Mouse (Mus musculus) heart, postnatal 14 days (tissue): Measurements from ENCODE around the gene Ap2s1. TPM values are rescaled to one million over a fixed set of nuclear protein-coding genes. Genes with fewer than 3 reads are reported as not detected.
A peak's percentile ranks its signal among the peaks of the same experiment; 100 is the strongest.

Experiments used
- DNase-seq, 2 experiments: peaks; one replicate each; pipeline ENCODE4 v3.0.0; 2021 to 2022
- intact Hi-C: fragments of 180-260 bp; cut with DNase I; formaldehyde crosslinking; loops from one replicate; pipeline ENCODE4 v1.15.1; 2025
- total RNA-seq, 2 experiments: library from RNA; stranded (reverse); gene quantifications; 2 replicates each; pipeline ENCODE4 v1.2.3; 2021

Ap2s1 gene
- total RNA-seq, 2 experiments from 2014 or later, result 89.4 to 102 TPM

DNA sequence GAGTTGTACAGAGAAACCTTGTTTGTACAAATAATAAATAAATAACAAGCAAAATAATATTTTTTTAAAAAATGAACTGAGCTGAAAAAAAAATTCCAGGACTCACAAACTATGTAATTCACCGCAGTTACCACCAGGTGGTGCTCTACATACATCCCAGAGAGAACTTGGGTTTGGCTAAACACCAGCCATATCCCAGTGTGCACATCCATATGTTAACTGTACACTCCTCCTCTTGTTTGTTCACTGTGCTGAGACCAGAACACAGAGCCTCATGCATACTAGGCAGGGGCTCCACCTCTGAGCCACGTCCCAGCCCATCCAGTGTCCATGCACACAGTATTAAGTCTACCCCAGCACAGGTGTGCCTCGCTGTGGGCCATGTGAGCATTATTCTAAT lies 7.9 kb downstream of the Ap2s1 start:
- DNase-seq, result peak; percentile 43 to 71
- intact Hi-C loops, result loop anchor here (2.0 to 5.0 kb wide), 2 partner anchors 36 to 63 kb away; partner anchors contain the start of gene Slc1a5

DNA sequence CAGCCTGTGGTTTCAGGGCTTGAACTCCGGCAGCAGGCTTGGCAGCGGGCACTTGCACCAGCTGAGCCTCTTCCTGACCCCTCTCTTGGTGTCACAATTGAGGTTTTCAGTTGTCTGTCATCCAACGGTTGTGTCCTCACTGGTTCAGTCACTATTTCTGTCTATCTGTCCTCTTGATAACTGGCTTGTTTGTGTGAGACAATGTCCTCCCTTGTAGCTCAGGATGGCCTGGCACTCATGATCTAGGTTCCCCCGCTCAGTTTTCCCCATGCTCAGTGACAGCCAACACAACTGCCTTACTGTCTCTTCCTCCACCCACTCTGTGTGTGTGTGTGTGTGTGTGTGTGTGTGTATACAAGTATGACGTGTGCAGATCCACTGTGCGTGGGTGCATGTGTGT lies 9.4 kb downstream of the Ap2s1 start:
- intact Hi-C loops, result loop anchor here (2.0 to 5.0 kb wide), 2 partner anchors 35 to 61 kb away; partner anchors contain the start of gene Slc1a5
- DNase-seq, result no peak

DNA sequence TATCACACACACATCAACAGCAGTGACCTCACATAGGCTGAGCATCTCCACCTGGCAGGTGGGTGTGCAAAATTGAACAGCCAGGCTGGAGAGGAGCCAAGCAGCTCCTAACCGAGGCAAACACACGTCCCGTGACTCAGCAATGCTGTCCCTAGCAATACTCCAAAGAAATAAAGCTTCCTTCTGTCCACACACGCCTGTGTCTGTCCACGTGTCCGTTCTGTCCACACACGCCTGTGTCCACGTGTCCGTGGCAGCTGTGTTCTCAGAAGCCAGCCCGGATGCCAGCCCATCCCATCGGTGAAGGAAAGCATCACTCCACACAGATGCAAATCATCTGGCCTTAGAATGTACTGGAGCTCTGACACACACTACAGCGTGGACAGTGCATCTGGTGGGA lies 13.8 kb downstream of the Ap2s1 start:
- intact Hi-C loops, result no loop called here
- no peak for DNase-seq

DNA sequence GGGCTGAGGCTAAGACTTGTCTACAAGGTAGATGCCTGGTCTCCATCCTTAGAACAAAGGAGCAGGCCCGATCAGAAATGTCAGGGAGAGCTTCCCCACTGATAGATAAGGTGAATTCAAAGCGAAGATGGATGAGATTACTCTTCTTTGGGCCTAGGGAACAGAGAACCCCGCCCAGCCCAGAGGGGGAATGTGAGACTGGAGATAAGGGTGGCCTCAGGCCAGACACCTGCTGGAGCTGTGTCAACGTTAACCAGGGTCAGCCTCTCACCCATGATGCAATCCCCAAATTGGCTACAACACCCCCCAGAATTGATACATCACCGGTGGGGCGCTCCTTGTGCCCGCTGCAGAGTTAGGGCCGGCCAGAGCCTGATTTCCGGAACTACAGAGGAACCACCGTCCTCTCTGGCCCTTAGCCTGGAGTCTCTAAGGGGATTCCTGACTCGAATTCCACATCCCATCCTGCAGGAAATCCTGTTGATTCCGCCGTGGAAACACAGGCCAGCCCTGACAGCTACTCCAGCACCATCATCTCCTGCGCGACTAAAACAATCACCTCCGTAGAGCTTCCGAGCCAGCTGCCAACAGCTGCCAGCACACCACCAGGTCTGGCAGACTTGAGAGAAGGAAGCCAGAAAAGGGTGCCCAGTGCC lies 17.3 kb downstream of the Ap2s1 start:
- intact Hi-C loops, result no loop called here
- DNase-seq, result peak; percentile 36 to 41

DNA sequence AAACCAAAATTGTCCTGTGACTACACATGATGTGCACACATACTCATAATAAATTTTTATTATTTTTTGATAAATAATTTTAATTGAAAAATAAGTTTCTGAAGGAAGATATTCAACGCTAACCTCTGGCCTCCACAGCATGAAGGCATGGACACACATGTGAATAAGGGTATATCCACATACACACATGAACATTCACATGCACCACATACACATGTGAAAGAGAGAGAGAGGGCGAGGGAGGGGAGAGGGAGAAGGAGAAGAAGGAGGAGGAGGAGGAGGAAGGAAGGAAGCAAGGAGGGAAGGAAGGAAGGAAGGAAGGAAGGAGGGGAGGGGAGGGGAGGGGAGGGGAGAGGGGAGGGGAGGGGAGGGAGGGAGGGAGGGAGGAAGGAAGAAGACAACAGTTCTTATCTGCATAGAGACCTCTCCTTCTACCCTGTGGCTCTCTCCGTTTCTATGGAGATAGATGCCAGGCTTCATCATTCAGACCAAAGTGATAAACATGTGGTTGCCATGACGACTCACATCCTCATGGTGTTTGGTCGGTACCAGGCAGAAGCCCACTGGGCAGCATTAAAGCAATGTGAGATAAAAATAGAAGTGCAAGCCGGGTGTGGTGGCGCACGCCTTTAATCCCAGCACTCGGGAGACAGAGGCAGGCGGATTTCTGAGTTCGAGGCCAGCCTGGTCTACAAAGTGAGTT lies 20.8 kb downstream of the Ap2s1 start:
- intact Hi-C loops, result no loop called here
- no peak for DNase-seq

DNA sequence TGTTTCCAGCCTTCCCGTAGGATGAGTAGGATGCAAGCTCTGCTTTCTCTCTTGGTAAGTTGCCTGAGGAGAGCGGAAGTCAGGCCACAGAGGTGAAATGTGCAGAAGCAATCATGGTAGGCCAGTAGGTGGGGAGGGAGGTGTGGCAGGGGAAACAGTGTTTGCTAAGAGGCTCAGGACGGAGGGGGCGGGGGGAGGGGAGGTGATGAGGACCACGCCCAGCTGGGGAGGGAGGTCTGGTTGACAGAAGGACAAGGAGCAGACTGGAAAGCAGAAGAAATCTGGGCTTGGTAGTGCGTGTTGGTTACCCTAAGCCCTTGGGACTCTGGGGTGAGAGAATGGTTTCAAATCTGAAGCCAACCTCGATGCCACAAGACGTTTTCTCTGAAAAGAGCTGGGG lies 22.1 kb downstream of the Ap2s1 start:
- intact Hi-C loops, result loop anchor here (2.0 kb wide), 1 partner anchor 21 kb away; the partner anchor contains the start of gene Slc1a5
- peak; percentile 65 to 68 for DNase-seq

DNA sequence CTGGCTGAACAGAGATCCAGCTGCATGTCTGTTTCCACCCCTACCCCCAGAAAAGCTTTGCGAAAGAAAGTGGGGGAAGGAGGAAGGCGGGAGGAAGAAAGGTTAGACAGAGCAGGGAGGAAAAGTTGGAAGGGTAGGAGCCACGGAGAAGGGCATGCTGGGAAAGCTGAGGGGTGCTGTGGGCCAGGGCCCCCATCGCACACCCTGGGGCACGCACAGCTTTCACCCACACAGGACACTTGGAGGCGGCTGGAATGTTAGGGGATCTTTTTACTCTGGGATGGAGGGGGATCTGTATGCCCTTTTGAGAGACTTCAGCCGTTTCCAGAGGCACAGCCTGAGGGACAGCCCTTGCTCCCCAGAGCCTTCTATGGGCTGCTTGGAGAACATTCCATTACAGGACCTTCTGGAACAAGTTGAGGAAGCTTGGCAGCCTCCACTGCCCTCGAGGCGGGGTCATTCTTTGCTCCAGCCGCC lies 22.8 kb downstream of the Ap2s1 start:
- intact Hi-C loops, result loop anchor here (2.0 kb wide), 1 partner anchor 20 kb away; the partner anchor contains the start of gene Slc1a5
- DNase-seq, result peak; percentile 77 to 84

DNA sequence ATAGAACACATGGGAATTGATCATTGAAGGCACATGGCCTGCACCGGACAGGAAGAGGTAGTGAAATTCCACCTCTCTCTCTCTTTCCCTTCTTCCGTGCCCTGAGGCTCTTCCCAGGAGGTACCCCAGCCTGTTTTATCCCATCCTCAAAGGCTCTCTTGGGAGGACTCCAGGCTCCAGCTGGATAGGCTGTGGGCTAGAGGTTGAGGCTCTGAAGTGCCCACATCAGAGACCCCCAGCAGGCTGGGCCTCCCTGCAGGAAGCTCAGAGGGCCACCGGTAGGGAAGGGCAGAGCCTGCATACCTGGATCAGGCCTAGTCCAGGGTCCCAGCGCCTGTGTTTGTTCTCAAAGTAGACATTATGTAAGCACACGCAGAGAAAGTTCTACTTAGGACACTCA lies 23.4 kb downstream of the Ap2s1 start:
- intact Hi-C loops, result loop anchor here (2.0 kb wide), 1 partner anchor 19 kb away; the partner anchor contains the start of gene Slc1a5
- DNase-seq, result peak; percentile 33 to 34

DNA sequence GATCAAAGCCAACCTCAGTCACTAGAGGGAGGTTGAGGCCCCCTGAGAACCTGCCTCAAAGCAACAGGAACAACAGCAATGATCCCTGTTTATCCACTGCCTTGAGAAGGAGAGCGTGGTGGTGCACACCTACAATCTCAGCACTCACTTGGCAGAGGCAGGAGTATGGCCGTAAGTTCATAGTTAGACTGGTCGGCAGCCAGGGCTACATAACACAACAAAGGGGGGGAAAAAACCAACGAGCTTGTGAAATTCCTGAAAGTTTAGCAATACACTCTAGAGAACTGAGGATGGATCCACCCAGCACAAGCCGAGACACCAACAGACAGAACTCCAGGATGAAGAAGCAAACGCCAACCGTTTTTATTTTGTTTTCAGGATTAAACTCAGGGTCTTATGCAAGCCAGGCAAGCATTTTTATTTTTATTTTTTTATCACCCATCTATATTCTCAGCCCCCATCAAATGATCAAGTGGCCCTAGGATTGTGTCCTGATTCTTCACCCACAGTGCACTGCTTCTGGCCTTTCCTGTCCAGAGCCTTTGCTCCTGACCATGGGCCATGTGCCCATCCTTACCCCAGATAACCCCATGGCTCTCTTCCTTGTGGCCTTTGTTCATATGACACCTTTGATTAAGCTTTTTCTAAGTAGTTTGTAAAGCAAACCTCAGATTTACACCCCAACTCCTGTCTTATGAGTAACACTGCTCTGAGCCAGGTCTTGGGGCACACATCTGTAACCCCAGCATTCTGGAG lies 25.4 kb downstream of the Ap2s1 start:
- intact Hi-C loops, result no loop called here
- peak; percentile 38 to 42 for DNase-seq

DNA sequence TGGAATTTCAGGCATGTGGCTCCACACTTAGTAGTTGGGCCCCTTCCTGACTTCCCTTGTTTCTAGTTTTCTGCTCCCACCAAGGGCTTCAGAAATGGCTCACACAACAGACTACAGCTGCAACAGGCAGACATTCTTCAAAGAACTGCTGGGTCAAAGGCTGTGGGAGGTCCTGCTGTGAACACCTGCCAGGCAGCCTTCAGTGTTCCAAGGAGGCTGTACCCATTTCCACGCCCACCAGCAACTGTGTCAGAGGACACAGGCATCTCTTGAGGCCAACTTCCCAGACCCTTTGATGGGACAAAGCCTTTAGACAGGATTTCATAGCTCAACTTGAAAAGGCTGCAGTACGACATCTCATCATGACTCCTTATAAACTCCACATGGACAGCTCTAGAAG lies 28.2 kb downstream of the Ap2s1 start:
- no peak for DNase-seq
- intact Hi-C loops, result no loop called here

DNA sequence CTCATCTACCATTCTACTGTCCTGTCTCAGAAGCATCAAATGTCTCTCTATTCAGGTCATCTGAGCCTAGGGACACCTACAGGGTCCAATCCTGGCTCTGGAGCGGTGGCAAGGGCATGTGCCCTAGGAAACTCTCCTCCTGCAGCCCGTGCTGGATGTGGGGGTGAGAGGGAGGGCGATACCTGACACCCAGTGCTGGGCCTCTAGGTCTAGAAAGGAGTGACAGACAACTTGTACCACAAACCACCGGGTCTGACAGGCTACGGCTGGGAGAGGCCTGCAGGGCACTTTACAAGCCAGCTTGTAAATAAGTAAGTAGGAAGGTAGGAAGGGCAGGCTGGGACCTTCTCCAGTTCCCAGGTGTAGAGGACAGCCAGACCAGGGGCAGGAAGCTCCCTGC lies 37.7 kb downstream of the Ap2s1 start:
- intact Hi-C loops, result no loop called here
- DNase-seq, result no peak

DNA sequence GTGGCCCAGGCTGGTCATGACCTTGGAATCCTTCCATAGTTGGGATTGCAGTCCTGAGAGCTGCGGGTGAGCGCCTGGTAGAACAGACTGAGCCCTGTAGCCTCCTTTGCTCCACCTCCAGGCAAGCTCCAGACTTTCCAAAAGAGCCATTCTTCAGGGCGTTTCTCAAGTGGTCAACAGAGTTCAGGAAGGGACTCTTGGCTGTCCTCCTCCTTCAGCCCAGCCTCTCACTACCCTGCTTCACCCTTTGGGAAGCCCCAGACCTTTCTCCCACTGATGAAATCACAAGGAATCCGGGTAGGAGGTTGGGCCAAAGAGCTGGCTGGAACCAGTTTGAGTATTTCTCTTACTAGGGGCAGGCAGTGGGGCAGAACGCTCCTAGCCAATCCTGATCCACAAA lies 41.9 kb downstream of the Ap2s1 start:
- intact Hi-C loops, result loop anchor here (2.0 to 5.0 kb wide), 2 partner anchors 19 to 33 kb away; no protein-coding TSS in a partner anchor
- peak; percentile 37 to 46 for DNase-seq

DNA sequence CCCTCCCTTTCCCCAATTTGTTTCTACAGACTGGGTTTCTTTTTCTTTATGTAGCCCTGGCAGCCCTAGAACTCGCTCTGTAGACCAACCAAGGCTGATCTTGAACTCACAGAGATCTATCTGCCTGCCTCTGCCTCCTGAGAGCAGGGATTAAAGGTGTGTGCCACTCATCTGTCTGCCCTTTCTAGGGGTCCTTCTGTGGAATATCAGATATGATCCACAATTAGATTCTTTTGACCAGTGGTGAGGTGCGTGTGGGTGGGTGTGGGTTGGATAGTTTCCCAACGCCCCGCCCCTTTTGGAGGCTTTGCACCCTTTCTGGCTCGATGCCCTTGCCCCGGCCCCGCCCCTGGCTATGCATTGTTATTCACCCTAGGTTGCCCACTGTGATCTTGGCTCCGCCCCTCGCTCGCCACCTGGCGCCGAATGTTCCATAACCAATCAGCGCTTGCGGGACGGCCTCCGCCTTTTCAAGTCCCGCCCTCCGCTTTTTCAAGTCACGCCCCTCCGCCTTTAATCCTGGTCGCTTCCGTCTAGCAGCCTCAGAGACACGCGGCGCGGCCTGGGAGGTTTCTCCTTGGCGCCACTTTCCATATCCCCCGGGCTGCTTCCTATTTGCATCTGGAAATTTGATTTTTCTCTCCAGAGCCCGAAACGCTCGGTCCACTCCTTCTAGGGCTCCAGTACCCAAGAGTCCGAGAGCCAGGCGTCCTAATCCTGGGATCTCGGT lies 42.8 kb downstream of the Ap2s1 start, which contains the start of gene Slc1a5:
Gene Slc1a5, plus strand, starts transcription at position 516 of the 730 bp plus-strand sequence.
- DNase-seq, result peak; percentile 88 to 92
- intact Hi-C loops, result loop anchor here (2.0 to 5.0 kb wide), 2 partner anchors 20 to 34 kb away; no protein-coding TSS in a partner anchor

DNA sequence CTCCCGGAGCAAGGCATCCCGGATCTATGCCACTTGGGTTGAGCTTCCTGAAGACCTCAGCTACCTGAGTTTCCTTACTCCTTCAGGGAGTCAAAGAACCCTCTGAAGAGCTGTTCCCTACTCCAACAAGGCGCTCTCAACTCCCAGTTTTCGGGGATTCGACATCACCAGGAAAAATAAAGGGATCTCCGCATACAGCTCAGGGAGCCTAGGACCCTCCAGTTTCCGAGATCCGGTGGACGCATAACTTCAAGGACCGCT lies 43.3 kb downstream of the Ap2s1 start:
- DNase-seq, result no peak
- intact Hi-C loops, result loop anchor here (2.0 to 5.0 kb wide), 2 partner anchors 21 to 34 kb away; no protein-coding TSS in a partner anchor

DNA sequence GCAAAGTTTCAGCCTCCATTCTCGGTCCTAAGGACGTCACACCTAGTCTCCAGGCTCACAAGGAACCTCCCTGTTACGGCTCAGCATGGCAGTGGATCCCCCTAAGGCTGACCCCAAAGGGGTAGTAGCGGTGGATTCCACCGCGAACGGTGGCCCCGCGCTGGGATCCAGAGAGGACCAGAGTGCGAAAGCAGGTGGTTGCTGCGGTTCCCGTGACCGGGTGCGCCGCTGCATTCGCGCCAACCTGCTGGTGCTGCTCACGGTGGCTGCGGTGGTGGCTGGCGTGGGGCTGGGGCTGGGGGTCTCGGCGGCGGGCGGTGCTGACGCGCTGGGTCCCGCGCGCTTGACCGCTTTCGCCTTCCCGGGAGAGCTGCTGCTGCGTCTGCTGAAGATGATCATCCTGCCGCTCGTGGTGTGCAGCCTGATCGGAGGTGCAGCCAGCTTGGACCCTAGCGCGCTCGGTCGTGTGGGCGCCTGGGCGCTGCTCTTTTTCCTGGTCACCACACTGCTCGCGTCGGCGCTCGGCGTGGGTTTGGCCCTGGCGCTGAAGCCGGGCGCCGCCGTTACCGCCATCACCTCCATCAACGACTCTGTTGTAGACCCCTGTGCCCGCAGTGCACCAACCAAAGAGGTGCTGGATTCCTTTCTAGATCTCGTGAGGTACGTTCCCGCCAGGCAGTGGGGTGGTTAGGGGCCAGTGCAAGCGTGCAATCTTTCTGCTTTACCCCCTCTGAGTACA lies 43.8 kb downstream of the Ap2s1 start:
- intact Hi-C loops, result loop anchor here (2.0 to 5.0 kb wide), 2 partner anchors 21 to 35 kb away; no protein-coding TSS in a partner anchor
- peak in 1 of 2 experiments; percentile 39 for DNase-seq

DNA sequence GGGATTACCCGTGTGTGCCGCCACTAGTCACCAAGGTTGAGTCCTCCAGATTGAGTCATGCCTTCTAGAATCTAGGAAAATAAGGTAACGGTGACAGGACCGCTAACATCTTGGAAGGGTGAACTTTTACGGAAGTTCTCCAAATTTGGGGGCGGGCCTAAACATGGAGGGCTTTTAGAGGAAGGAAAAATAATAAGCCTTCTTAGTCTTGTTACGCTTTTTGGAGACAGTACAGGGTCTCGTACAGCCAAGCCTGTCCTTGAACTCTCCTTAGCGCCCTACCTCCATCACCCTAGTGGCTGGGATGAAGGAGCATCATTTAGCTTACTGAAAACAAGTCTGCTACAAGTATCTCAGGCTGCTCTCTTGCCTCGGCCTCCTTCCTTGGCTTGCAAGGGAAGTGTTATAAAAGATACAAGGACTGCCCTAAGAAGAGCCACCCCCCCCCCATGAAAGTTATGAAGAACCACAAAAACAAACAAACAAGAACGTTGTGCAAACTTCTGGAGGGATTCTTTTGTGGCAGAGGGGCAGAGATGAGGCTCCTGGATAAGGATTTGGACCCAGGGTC lies 44.4 kb downstream of the Ap2s1 start:
- intact Hi-C loops, result loop anchor here (5.0 kb wide), 1 partner anchor 35 kb away; no protein-coding TSS in a partner anchor
- DNase-seq, result no peak

DNA sequence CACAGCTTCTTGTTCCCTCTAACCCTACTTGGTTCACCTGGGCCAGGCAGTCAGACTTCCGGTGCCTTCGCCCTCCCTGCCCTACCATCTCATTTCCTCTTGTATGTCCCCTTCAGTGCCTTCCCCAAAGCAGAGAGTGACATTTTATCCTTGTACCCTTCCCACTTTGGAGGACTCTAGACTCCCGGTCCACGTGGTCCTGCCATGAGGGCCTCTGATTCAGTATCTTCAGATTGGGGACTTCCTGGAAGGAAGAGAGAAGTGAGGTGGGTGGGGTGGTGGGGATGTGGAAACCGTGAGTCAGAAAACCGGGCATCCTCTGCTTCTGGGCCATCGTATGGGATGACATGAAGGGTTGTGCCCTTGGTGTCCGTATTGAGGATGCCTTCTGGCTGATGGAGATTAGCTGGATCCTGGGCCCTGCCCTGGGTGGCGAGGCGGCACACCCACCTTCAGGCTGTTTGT lies 45.0 kb downstream of the Ap2s1 start:
- no peak for DNase-seq
- intact Hi-C loops, result loop anchor here (5.0 kb wide), 1 partner anchor 36 kb away; no protein-coding TSS in a partner anchor

DNA sequence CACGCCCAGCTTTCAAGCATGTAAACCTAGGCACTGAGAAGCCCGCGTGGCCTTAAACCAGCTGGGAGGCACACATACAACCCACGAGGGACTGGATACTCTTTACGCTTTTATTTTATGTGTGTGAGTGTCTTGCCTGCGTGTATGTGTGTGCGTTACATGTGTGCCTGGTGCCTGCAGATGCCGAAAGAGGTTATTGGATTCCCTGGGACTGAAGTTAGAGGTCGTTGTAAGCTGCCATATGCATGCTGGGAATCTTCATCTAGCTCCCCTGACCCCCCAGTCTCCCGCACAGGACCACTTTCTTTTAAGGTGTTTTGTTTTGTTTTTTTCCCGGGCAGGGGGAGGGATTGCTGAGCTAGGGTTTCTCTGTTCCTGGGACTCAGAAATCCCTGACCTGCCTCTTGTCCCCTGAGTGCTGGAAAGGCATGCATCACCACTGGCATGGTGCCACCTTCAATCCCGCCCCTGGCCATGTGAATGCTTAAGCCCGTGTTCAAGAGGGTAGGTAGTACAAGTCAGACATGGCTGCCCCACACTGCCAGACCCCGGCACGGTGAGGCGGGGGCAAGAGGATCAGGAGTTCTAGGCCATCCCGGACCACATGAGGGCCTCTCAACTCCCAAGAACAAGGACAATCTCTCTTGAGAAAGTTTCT lies 45.7 kb downstream of the Ap2s1 start:
- intact Hi-C loops, result loop anchor here (5.0 kb wide), 1 partner anchor 37 kb away; no protein-coding TSS in a partner anchor
- DNase-seq, result peak; percentile 56 to 69
